Mouse (Mus musculus): ENCODE measurements around the gene Gad1. TPM values are rescaled to one million over a fixed set of nuclear protein-coding genes. Genes with fewer than 3 reads are reported as not detected.
A peak's percentile ranks its signal among the peaks of the same experiment; 100 is the strongest.

Gene Gad1
- polyA plus RNA-seq, 1 experiment from 2014 or later: 49.7 TPM

GRCm38 (mm10) chr2:70614745-70615351 is 62.0 kb downstream of the Gad1 start:
- no peaks in the 10 kb centered on the region for H3K4me1 ChIP-seq (replicated peaks)
- no peak overlapping the region for H3K4me2 ChIP-seq
- H3K27me3 ChIP-seq: no peaks in the 10 kb centered on the region
- no peak overlapping the region for H3K27ac ChIP-seq
- H3K9me3 ChIP-seq: no peaks in the 10 kb centered on the region
- H3K36me3 ChIP-seq: no peaks in the 10 kb centered on the region
- H3K4me3 ChIP-seq: no peak overlapping the region
- no peak for ATAC-seq (ENCODE audit: low FRiP score)
- H3K9ac ChIP-seq: no peak overlapping the region
- WGBS: 81% methylated on average over 7 of the region's 7 CpGs

GRCm38 (mm10) chr2:70616076-70616475 is 63.2 kb downstream of the Gad1 start:
- H3K4me2 ChIP-seq: no peak overlapping the region
- no peaks in the 10 kb centered on the region for H3K27me3 ChIP-seq
- H3K27ac ChIP-seq: no peak overlapping the region
- H3K9me3 ChIP-seq: no peaks in the 10 kb centered on the region
- 0 out of 2 replicates have a peak, but pooled peaks cover 2% of the 10 kb centered on the region for H3K4me1 ChIP-seq (replicated peaks)
- WGBS: 78% methylated on average over 2 of the region's 2 CpGs
- no peak overlapping the region for H3K4me3 ChIP-seq
- H3K9ac ChIP-seq: no peak overlapping the region
- no peaks in the 10 kb centered on the region for H3K36me3 ChIP-seq
- no peak for ATAC-seq (ENCODE audit: low FRiP score)

GRCm38 (mm10) chr2:70616617-70617016 is 63.7 kb downstream of the Gad1 start:
- H3K4me1 ChIP-seq (replicated peaks): 0 out of 2 replicates have a peak, but pooled peaks cover 2% of the 10 kb centered on the region
- H3K4me2 ChIP-seq: no peak overlapping the region
- 68% methylated on average over 3 of the region's 3 CpGs for WGBS
- H3K36me3 ChIP-seq: no peaks in the 10 kb centered on the region
- H3K9me3 ChIP-seq: no peaks in the 10 kb centered on the region
- H3K27me3 ChIP-seq: no peaks in the 10 kb centered on the region
- H3K27ac ChIP-seq: no peak overlapping the region
- no peak overlapping the region for H3K4me3 ChIP-seq
- no peak for ATAC-seq (ENCODE audit: low FRiP score)
- H3K9ac ChIP-seq: no peak overlapping the region

DNA sequence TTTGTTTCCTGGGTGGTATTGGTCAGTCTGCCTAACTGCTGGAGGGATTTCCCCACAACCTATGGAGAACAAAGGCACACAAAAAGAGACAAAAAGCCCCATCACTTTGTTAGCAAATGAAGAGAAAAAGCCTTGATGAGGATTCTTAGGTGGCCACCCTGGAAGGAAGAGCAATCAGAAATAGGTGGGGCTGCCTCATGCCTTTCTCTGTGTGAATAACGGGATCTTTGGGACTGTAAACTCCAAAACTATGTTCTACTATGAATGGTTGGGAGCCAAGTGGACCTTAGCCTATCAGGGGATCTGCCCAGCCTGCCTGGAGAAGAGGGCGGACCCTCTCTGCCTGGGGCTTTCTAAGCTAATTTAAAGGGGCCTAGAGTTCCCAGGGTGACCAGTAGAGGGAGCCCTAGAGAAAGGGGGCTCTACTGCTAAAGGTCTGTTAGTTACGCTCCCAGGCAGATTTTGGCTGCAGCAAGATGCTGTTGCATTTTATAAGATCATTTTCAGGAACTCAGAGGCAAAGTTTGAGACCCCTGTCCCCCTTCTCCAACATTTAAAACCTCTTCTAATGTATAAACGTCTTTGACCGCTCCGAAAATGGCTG is 66.5 kb downstream of the Gad1 start:
- Histone ChIP-seq H3K9me3 (no peaks in the 10 kb centered on the region), H3K4me2 (no peak overlapping the region), H3K36me3 (no peaks in the 10 kb centered on the region), H3K27me3 (no peaks in the 10 kb centered on the region), H3K4me1 (replicated peaks) (0 out of 2 replicates have a peak, but pooled peaks cover 2% of the 10 kb centered on the region), H3K27ac (no peak overlapping the region), H3K4me3 (no peak overlapping the region), H3K9ac (no peak overlapping the region)
- no peak for ATAC-seq (ENCODE audit: low FRiP score)
- WGBS: 84% methylated on average over 6 of the region's 6 CpGs

DNA sequence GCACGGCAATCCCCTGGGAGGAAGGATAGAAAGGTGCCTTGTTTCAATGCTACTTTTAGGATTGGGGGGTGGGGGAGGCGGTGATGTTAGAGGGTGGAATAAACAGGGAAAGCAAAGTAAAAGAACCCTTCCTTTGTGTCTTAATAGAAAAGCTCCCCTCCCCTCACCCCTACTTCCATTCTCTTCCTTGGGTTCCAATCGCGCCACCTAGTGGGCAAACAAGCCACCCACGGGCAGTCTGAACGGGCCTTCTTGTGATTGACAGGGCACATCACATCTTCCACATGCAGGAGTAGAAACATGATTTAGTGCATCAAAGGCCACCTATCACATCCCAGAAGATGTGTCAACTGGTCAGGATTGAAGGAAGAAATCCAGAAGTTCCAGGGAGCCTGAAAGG is 67.4 kb downstream of the Gad1 start:
- Histone ChIP-seq H3K4me3 (no peak overlapping the region), H3K27ac (no peak overlapping the region), H3K27me3 (no peaks in the 10 kb centered on the region), H3K4me1 (replicated peaks) (0 out of 2 replicates have a peak, but pooled peaks cover 2% of the 10 kb centered on the region), H3K4me2 (no peak overlapping the region), H3K9me3 (no peaks in the 10 kb centered on the region), H3K9ac (no peak overlapping the region), H3K36me3 (no peaks in the 10 kb centered on the region)
- WGBS: 18% methylated on average over 6 of the region's 6 CpGs
- ATAC-seq (ENCODE audit: low FRiP score): no peak

GRCm38 (mm10) chr2:70622244-70622643 is 69.4 kb downstream of the Gad1 start:
- Histone ChIP-seq H3K4me3 (no peak overlapping the region), H3K27me3 (no peaks in the 10 kb centered on the region), H3K9ac (no peak overlapping the region), H3K27ac (no peak overlapping the region), H3K4me1 (replicated peaks) (0 out of 2 replicates have a peak, but pooled peaks cover 2% of the 10 kb centered on the region), H3K9me3 (no peaks in the 10 kb centered on the region), H3K4me2 (no peak overlapping the region), H3K36me3 (no peaks in the 10 kb centered on the region)
- no peak for ATAC-seq (ENCODE audit: low FRiP score)
- WGBS: 62% methylated on average over 4 of the region's 4 CpGs

DNA sequence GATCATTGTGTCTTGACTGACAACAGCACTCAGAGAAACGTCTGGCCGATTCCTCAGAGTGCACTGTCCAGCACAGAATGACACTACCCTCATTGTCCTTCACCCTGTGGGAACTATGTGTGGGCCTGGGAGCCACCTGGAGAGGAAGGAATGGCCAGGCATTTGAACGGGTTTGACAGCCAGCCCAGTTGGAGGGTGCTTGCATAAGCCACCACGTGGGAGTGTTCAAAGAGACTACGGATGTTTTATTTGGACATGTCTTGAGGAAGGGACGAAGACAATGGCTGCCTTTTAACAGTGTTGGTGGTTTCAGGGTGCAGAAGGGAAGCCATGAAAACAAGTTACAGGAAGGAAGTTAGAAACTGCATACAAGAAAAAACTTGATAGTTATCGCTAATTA is 72.9 kb downstream of the Gad1 start:
- no peak for ATAC-seq (ENCODE audit: low FRiP score)
- Histone ChIP-seq H3K4me2 (no peak overlapping the region), H3K36me3 (no peaks in the 10 kb centered on the region), H3K9me3 (no peaks in the 10 kb centered on the region), H3K27ac (no peak overlapping the region), H3K9ac (no peak overlapping the region), H3K4me1 (replicated peaks) (peaks cover 16% of the 10 kb centered on the region), H3K27me3 (no peaks in the 10 kb centered on the region), H3K4me3 (no peak overlapping the region)
- WGBS: 63% methylated on average over 7 of the region's 7 CpGs

DNA sequence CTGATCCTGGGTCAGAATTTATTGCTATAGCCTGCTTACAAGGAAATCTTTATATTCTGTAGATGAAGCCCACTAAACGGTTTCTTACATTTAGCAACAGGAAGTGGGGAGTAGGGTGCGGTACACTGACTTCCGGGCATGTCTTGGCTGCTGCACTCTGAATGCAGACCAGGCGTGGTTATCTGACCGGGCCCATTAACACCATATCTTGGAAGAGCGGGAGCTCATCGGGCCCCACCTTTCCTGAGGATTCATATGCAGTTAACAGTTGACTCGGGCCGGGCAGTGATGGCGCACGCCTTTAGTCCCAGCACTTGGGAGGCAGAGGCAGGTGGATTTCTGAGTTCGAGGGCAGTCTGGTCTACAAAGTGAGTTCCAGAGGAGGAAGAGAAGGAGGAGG is 75.5 kb downstream of the Gad1 start:
- H3K9ac ChIP-seq: no peak overlapping the region
- H3K27me3 ChIP-seq: no peaks in the 10 kb centered on the region
- H3K27ac ChIP-seq: no peak overlapping the region
- no peaks in the 10 kb centered on the region for H3K9me3 ChIP-seq
- H3K4me1 ChIP-seq (replicated peaks): peaks cover 16% of the 10 kb centered on the region
- 95% methylated on average over 12 of the region's 12 CpGs for WGBS
- no peak overlapping the region for H3K4me2 ChIP-seq
- ATAC-seq (ENCODE audit: low FRiP score): no peak
- no peaks in the 10 kb centered on the region for H3K36me3 ChIP-seq
- H3K4me3 ChIP-seq: no peak overlapping the region

- Histone ChIP-seq H3K4me3 (peak overlapping the region; percentile 21; the same call in 1 of the 2 replicates), H3K27ac (peak overlapping the region; percentile 60), H3K4me1 (replicated peaks) (peaks cover 16% of the 10 kb centered on the region), H3K9me3 (no peaks in the 10 kb centered on the region), H3K27me3 (no peaks in the 10 kb centered on the region), H3K36me3 (no peaks in the 10 kb centered on the region), H3K9ac (peak overlapping the region; percentile 39; the same call in 1 of the 2 replicates), H3K4me2 (peak overlapping the region; percentile 46)
- 14% methylated on average over 10 of the region's 10 CpGs for WGBS
- peak; percentile 94 for ATAC-seq (ENCODE audit: low FRiP score)
These were observed 76.5 kb downstream of the Gad1 start for GRCm38 (mm10) chr2:70629339-70629761.

DNA sequence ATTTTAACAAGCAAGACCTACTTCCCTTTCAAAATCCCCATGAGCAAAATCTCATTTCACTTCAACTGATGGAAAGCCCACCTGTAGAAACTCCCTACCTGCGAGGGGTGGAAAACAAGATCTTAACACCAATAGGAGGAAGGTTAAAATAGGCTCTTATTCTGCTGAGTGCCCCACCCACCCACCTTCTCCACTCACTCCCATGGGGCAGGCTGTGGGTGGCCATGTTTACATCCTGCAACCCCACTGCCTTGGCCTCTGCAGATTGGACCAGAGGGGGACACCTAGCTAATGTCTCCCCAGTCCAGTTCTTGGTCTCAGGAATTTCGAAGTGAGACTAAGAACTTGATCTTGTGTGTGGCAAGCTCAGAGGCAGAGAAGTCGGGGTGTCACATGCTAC is 77.0 kb downstream of the Gad1 start:
- H3K9me3 ChIP-seq: no peaks in the 10 kb centered on the region
- no peak overlapping the region for H3K4me3 ChIP-seq
- WGBS: 81% methylated on average over 3 of the region's 3 CpGs
- no peak overlapping the region for H3K27ac ChIP-seq
- H3K27me3 ChIP-seq: no peaks in the 10 kb centered on the region
- H3K9ac ChIP-seq: no peak overlapping the region; the same call in 1 of the 2 replicates
- ATAC-seq (ENCODE audit: low FRiP score): 0 out of 2 replicates have a peak, but pooled peaks have one; percentile 41
- H3K4me1 ChIP-seq (replicated peaks): peaks cover 16% of the 10 kb centered on the region
- H3K36me3 ChIP-seq: no peaks in the 10 kb centered on the region
- H3K4me2 ChIP-seq: peak overlapping the region; percentile 46

- H3K4me2 ChIP-seq: no peak overlapping the region
- no peaks in the 10 kb centered on the region for H3K27me3 ChIP-seq
- peaks cover 16% of the 10 kb centered on the region for H3K4me1 ChIP-seq (replicated peaks)
- 0 out of 2 replicates have a peak, but pooled peaks cover 2% of the 10 kb centered on the region for H3K9me3 ChIP-seq
- H3K4me3 ChIP-seq: no peak overlapping the region
- no peak overlapping the region for H3K27ac ChIP-seq
- no peaks in the 10 kb centered on the region for H3K36me3 ChIP-seq
- H3K9ac ChIP-seq: no peak overlapping the region
- 76% methylated on average over 1 of the region's 1 CpGs for WGBS
- no peak for ATAC-seq (ENCODE audit: low FRiP score)
These were observed 78.4 kb downstream of the Gad1 start for GRCm38 (mm10) chr2:70631321-70631720.

- Histone ChIP-seq H3K4me3 (no peak overlapping the region), H3K4me2 (no peak overlapping the region), H3K36me3 (no peaks in the 10 kb centered on the region), H3K27ac (no peak overlapping the region), H3K27me3 (no peaks in the 10 kb centered on the region), H3K9ac (no peak overlapping the region), H3K9me3 (0 out of 2 replicates have a peak, but pooled peaks cover 3% of the 10 kb centered on the region), H3K4me1 (replicated peaks) (peaks cover 16% of the 10 kb centered on the region)
- no peak for ATAC-seq (ENCODE audit: low FRiP score)
- WGBS: 96% methylated on average over 1 of the region's 1 CpGs
These were observed 79.5 kb downstream of the Gad1 start for GRCm38 (mm10) chr2:70632412-70632811.
